Mouse (Mus musculus) liver, embryonic 12.5 days (tissue): Measurements from ENCODE around the gene Fam53b. TPM values are rescaled to one million over a fixed set of nuclear protein-coding genes. Genes with fewer than 3 reads are reported as not detected.
"Not testable (repeated sequence)": the region's sequence is repeated elsewhere in the genome, so short reads cannot be mapped to it uniquely, and the experiment has no call there.

ENCODE experiments used
- ATAC-seq: fragments of 200-750 bp; cut with Nextera tagmentation; 2 replicates; pipeline ENCODE4 v1.8.0; 2017; ENCODE audit warnings: moderate number of reproducible peaks, mild to moderate bottlenecking, moderate library complexity
- H3K27ac ChIP-seq: fragments of 300-500 bp; sonication (generic); 2 replicates; pipeline ENCODE4 v1.5.1; 2016; ENCODE audit warnings: mild to moderate bottlenecking
- H3K27me3 ChIP-seq: fragments of 300-500 bp; sonication (generic); replicated peaks from 2 replicates; pipeline ENCODE4 v1.6.1; 2016; ENCODE audit warnings: mild to moderate bottlenecking, moderate library complexity
- H3K36me3 ChIP-seq: fragments of 300-500 bp; sonication (generic); 2 replicates; pipeline ENCODE4 v1.6.1; 2016; ENCODE audit warnings: mild to moderate bottlenecking, moderate library complexity
- H3K4me1 ChIP-seq: fragments of 300-500 bp; sonication (generic); 2 replicates; pipeline ENCODE4 v1.6.1; 2016
- H3K4me2 ChIP-seq: fragments of 300-500 bp; sonication (generic); 2 replicates; pipeline ENCODE4 v1.6.1; 2016; ENCODE audit warnings: mild to moderate bottlenecking, moderate library complexity
- H3K4me3 ChIP-seq: fragments of 300-500 bp; sonication (generic); 2 replicates; pipeline ENCODE4 v1.5.1; 2016; ENCODE audit warnings: mild to moderate bottlenecking, moderate library complexity
- H3K9ac ChIP-seq: fragments of 300-500 bp; sonication (generic); 2 replicates; pipeline ENCODE4 v1.6.1; 2016; ENCODE audit warnings: mild to moderate bottlenecking, moderate library complexity
- H3K9me3 ChIP-seq: fragments of 300-500 bp; sonication (generic); replicated peaks from 2 replicates; pipeline ENCODE4 v1.6.1; 2016; ENCODE audit warnings: mild to moderate bottlenecking, moderate library complexity
- whole genome bisulfite sequencing: fragments of 180-500 bp; shearing (Covaris S2); methylation state at CpG from one replicate; pipeline ENCODE4 v1.1.7; 2016; ENCODE audit not compliant: insufficient replicate concordance; 5-methylcytosine and 5-hydroxymethylcytosine counted together
- polyA plus RNA-seq: library from polyadenylated mRNA; unstranded; fragments of >200 nt; fragmentation: Nextera tagmentation; extraction: Ambion mirVana; gene quantifications from 2 replicates; pipeline ENCODE4 v1.2.1, GENCODE M21; 2016

Fam53b gene
- polyA plus RNA-seq, 1 experiment from 2014 or later, result 28.8 TPM

DNA sequence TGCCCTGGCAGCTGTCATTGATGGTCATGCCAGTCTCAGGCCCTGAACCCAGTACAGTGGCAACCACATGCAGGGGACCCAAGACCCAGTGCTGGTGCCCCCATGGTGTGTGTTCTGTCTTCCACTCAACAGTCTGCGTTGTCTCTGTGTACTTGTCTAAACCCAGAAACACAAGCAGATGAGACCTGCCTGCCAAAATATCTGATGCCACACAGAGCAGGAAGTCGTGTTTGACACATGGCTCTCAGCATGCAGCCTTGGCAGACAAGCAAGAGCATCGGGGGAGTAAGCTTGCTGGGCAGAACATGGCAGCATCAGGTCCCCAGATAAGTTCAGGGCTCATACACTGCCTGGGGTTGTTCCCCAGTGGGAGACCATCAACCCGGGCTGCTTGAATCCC is 134.6 kb downstream of the Fam53b start:
- peaks cover 10% of the 10 kb centered on the region for H3K4me1 ChIP-seq
- no peak overlapping the region for H3K4me3 ChIP-seq
- no peak overlapping the region for H3K9ac ChIP-seq
- no peaks in the 10 kb centered on the region for H3K9me3 ChIP-seq
- no peak overlapping the region for H3K27ac ChIP-seq
- no peaks in the 10 kb centered on the region for H3K36me3 ChIP-seq
- 39% methylated on average over 4 of the region's 4 CpGs for WGBS
- H3K27me3 ChIP-seq, result no peaks in the 10 kb centered on the region
- ATAC-seq, result no peak
- no peak overlapping the region for H3K4me2 ChIP-seq

DNA sequence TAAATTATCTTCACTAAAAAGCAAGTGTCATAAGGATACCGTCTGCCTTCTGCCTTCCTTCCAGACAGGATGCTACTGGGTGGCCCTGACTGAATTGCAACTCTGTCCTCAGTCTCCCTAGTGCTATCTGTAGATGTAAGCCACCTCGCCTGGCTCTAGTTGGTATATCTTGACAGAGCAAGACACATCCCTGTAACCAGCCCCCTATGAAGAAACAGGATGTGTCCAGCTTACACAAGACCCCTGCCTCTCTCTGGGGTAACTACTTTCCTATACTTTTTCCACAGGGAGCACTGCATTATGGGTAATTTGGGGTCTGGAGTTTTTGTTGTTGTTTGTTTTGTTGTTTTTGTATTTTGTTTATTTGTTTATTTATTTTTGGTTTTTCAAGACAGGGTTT is 137.8 kb downstream of the Fam53b start:
- WGBS, result 53% methylated on average over 2 of the region's 2 CpGs
- no peak for ATAC-seq
- H3K9me3 ChIP-seq, result no peaks in the 10 kb centered on the region

DNA sequence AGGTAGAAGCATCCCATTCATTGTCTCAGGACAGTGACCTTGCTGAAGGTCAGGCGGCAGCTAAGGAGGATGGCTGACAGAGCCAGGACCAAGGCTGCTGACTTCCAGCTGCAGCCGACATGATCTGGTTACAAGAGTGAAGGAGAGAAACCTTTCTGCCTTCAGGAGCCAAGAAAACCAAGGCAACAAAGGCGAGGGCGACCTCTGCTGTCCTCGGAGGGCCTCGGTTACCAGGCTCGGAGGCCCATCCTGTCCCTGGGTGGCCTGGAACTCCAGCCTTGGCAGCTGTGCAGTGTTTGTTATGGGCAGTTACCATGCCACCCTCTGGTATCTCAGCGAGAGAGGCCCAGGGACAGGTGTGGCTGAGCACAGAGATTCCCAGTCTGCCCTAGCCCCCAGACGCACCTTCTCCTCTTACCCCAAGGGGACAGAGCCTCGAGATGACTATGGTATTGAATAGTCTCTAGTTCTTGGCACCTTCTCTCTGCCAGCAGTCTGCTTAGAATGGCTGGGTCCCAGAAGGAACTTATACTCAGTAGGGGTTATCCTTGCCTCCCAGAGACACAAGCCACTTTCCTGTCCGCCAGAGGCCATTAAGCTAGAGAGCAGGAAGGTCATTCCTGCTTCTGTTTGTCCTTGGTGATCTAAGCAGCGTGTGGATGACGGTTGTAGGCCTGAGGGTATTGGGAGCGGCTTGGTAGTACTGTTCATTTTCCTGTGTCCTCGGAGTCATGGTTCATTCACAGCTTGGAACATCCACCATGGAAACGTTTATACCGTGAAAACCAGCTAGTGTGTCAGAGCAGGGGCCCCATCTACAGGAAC is 139.5 kb downstream of the Fam53b start:
- WGBS, result 64% methylated on average over 17 of the region's 17 CpGs
- no peaks in the 10 kb centered on the region for H3K36me3 ChIP-seq
- peaks cover 2% of the 10 kb centered on the region; the same call in 1 of the 2 replicates for H3K4me1 ChIP-seq
- no peak for ATAC-seq
- H3K4me2 ChIP-seq, result no peak overlapping the region
- H3K27me3 ChIP-seq, result no peaks in the 10 kb centered on the region
- H3K9me3 ChIP-seq, result no peaks in the 10 kb centered on the region
- no peak overlapping the region for H3K4me3 ChIP-seq
- H3K9ac ChIP-seq, result no peak overlapping the region
- no peak overlapping the region for H3K27ac ChIP-seq

More for the DNA sequence above, 137.8 kb downstream of the Fam53b start:
- H3K27ac ChIP-seq, result no peak overlapping the region
- no peaks in the 10 kb centered on the region for H3K36me3 ChIP-seq
- peaks cover 10% of the 10 kb centered on the region for H3K4me1 ChIP-seq
- H3K9ac ChIP-seq, result no peak overlapping the region
- no peak overlapping the region for H3K4me2 ChIP-seq
- H3K4me3 ChIP-seq, result no peak overlapping the region
- H3K27me3 ChIP-seq, result no peaks in the 10 kb centered on the region

DNA sequence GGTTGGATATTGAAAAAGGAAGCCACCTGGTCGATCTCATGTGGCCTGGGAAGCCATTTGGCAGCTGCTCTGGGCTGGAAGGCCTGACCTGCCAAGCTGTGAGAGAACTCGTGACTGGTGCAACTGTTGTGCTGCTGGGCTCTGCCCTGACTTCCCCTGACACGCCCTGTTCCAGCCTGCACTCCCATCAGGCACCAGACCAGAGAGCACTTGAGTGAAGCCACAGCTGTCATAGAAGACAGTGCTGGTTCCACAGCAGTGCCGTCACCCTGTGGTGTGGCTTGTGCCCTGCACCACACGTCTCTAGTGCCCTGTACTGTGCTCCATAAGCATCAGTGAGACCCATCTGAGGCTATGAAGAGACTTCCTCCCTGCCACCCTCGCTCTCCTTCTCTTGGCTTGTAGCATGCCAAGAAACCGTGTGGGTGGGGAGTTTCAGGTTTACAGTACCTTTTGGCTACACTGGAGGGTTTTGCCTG is 141.2 kb downstream of the Fam53b start:
- Histone ChIP-seq H3K27me3 (no peaks in the 10 kb centered on the region), H3K36me3 (no peaks in the 10 kb centered on the region), H3K9ac (no peak overlapping the region), H3K27ac (no peak overlapping the region), H3K9me3 (no peaks in the 10 kb centered on the region), H3K4me1 (no peaks in the 10 kb centered on the region), H3K4me3 (no peak overlapping the region), H3K4me2 (no peak overlapping the region)
- ATAC-seq, result no peak
- WGBS, result 43% methylated on average over 7 of the region's 7 CpGs

DNA sequence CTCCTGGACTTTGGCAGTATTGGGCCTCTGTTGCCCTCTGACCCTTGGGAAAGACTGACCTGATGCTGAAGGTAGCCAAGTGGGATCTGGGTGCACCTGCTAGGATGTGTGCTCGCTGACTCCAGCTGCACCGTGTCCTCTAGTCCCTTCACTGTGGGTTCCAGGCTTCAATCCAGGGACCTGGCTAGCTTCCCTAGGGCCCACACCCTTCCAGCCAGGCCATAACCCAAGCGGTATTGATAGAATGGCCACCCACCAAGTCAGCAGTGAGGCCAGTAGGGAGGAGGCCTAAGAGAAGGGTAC is 142.9 kb downstream of the Fam53b start:
- Histone ChIP-seq H3K27ac (no peak overlapping the region), H3K27me3 (no peaks in the 10 kb centered on the region), H3K9ac (no peak overlapping the region), H3K9me3 (no peaks in the 10 kb centered on the region), H3K4me1 (no peaks in the 10 kb centered on the region), H3K36me3 (no peaks in the 10 kb centered on the region), H3K4me3 (no peak overlapping the region), H3K4me2 (no peak overlapping the region)
- 77% methylated on average over 3 of the region's 3 CpGs for WGBS
- no peak for ATAC-seq

DNA sequence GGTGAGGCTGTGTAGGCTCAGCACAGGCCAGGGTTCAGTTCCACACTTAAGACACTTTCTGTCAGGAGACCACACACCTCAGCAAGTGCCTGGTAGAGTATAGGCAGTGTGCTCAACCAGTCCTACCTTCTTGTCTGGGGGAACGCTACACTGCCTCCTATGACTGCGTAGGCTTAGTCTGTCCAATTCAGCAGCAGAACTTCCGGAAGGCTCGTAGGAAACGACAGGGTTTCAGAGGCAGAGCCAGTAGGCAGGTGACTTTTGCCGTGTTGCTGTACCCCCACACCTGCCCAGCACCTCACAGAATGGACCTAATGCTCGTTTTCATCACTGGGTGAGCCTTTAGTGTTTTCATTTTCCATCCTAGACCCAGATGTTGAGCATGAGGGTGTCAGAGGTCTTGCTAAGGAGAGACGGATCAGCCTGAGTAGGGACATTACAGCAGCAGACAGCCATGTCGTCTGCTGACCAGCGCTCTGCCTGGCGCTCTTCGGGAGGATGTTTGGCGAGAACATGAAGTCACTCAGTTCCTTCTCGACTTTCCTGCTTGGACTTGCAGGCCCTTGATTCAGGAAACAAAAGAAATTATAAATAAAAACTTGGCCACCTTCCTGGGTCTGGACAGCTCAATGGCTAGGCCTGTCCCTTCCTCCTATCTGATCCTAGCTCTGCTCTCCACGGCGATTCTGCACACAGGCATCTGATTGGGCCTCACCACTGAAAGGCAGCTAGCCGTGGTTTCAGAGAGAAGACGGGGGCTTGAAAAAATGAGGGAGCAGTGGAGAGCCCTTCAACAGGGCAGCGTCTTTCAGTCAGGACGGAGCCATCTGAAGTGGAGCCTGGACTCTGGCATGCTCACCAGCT is 143.5 kb downstream of the Fam53b start:
- Histone ChIP-seq H3K4me2 (no peak overlapping the region), H3K27ac (no peak overlapping the region), H3K9me3 (no peaks in the 10 kb centered on the region), H3K27me3 (no peaks in the 10 kb centered on the region), H3K4me1 (no peaks in the 10 kb centered on the region), H3K9ac (no peak overlapping the region), H3K36me3 (no peaks in the 10 kb centered on the region), H3K4me3 (no peak overlapping the region)
- no peak for ATAC-seq
- WGBS, result 75% methylated on average over 20 of the region's 20 CpGs

DNA sequence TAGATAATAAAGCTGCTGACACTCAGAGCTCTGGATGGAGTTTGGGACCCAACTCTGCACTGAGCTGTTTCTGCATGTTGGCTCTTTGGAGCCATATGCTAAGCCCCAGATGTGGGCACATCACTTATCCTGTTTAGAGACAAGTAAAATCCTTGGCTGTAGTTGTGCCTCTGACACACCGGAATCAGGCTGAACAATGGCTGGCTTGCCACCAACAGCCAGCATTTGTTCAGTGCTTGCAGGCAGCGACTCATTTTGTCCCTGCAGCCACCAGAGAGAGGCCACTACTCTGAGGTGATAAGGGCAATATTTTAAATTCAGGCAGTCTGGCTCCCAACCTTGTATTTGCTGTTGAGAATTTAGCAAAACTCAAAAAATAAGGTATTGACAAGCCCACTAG is 145.1 kb downstream of the Fam53b start:
- H3K4me3 ChIP-seq, result no peak overlapping the region
- ATAC-seq, result no peak
- H3K4me2 ChIP-seq, result no peak overlapping the region
- H3K36me3 ChIP-seq, result no peaks in the 10 kb centered on the region
- no peak overlapping the region for H3K9ac ChIP-seq
- H3K27me3 ChIP-seq, result no peaks in the 10 kb centered on the region
- H3K9me3 ChIP-seq, result no peaks in the 10 kb centered on the region
- 60% methylated on average over 2 of the region's 2 CpGs for WGBS
- H3K4me1 ChIP-seq, result peaks cover 7% of the 10 kb centered on the region
- H3K27ac ChIP-seq, result no peak overlapping the region

DNA sequence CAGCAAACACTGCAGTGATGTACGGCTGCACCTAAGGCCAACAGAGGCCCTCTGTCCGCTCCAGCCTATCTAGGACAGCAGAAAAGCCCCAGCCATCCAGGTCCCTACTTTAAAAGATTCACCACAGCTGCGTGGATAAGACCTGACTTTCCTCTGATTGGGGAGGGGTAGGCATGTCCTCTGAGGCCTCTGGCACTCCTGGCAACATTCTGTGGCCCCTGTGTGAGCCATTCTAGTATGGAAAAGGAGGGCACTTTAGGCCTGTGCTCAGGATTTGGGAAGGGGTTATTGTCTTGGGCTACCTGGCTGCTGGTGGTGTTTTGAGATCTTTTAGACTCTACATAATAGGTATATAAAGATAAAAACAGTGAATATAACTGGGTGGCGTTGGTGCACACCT is 147.2 kb downstream of the Fam53b start:
- H3K9me3 ChIP-seq, result no peaks in the 10 kb centered on the region
- H3K9ac ChIP-seq, result no peak overlapping the region
- H3K4me3 ChIP-seq, result no peak overlapping the region
- no peak overlapping the region for H3K4me2 ChIP-seq
- no peak overlapping the region for H3K27ac ChIP-seq
- 0 out of 2 replicates have a peak, but pooled peaks cover 2% of the 10 kb centered on the region for H3K27me3 ChIP-seq
- H3K36me3 ChIP-seq, result no peaks in the 10 kb centered on the region
- ATAC-seq, result no peak
- H3K4me1 ChIP-seq, result peaks cover 7% of the 10 kb centered on the region
- 65% methylated on average over 4 of the region's 4 CpGs for WGBS

DNA sequence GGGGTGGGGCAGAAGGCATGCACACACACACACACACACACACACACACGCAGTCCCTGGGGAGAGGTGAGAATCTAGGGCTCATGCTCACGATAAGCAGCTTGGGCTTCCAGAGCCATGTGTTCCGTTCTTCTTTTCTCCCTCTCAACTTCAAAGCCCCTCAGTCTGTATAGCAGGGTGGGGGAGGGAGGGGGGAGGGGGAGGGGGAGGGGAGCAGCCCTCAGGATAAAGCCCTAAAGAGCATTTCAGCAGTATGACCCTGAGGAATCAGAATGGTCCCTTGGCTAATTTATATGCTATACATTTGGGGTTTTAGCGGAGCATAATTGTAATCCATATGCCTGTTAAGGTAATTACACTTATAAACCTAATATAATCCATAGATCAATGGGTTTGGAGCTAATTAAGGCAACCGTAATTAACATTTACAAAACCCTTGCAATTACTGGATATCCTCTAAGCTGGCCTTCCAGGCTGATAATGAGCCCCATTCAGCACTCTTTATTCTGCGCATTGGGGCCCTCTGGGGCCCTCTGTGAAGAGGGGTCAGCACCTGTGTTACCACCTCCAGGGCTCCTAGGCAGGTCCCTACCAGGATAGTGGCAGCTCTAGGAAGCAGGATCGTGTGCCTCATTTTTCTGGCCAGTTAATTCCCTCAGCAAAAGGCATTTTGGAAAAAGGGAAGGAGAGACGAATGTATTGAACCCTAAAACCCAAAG is 147.9 kb downstream of the Fam53b start:
- Histone ChIP-seq H3K9ac (no peak overlapping the region), H3K9me3 (no peaks in the 10 kb centered on the region), H3K27ac (no peak overlapping the region), H3K27me3 (0 out of 2 replicates have a peak, but pooled peaks cover 8% of the 10 kb centered on the region), H3K36me3 (no peaks in the 10 kb centered on the region), H3K4me3 (no peak overlapping the region), H3K4me1 (peaks cover 7% of the 10 kb centered on the region), H3K4me2 (no peak overlapping the region)
- ATAC-seq, result no peak
- 51% methylated on average over 8 of the region's 8 CpGs for WGBS

DNA sequence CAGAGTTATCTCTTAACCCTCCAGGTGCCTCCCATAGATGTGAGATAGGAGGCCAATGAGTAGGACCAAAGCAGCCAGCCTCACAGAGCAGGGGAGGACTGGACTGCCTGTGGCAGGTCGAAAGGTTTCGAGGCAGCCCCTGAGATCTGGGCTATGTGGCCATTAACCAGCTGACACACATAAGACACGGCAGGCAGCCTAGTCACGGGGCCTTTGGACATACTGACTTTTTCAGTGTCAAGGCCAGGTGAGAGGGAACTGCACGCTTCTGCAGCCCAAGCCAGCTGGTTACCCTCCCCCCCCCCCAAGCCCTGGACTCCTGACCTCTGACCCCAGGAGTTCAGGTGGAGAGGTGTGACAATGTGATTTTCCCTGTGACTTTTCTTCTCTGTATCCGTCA is 148.9 kb downstream of the Fam53b start:
- ATAC-seq, result peak; percentile 19; the same call in 1 of the 2 replicates
- H3K36me3 ChIP-seq, result no peaks in the 10 kb centered on the region
- no peak overlapping the region for H3K4me2 ChIP-seq
- 0 out of 2 replicates have a peak, but pooled peaks cover 8% of the 10 kb centered on the region for H3K27me3 ChIP-seq
- no peaks in the 10 kb centered on the region for H3K9me3 ChIP-seq
- H3K4me3 ChIP-seq, result no peak overlapping the region
- no peak overlapping the region for H3K27ac ChIP-seq
- 57% methylated on average over 6 of the region's 6 CpGs for WGBS
- peaks cover 15% of the 10 kb centered on the region for H3K4me1 ChIP-seq
- H3K9ac ChIP-seq, result no peak overlapping the region

DNA sequence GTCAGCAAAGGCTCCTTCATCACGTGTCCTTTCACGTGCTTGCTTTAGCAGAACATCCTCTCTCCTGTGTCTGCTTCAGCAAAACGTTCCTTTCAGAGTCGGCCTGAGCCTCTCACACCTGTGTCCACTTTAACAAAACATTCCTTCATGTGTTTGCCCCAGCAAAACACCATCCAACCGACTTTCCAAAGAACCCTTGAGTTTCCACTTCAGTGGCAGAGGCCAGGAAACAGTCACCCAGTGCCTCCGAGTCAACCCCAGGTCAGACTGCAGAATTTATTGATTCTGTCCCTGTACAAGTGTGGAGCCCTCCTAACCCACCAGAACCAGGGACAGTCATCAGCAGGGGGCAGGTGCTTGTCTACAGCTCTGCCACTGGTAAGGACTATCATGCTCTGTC is 150.9 kb downstream of the Fam53b start:
- not testable (repeated sequence) for H3K27me3 ChIP-seq, H3K4me3 ChIP-seq, H3K9ac ChIP-seq, H3K4me2 ChIP-seq, H3K9me3 ChIP-seq, ATAC-seq, H3K36me3 ChIP-seq, H3K27ac ChIP-seq
- WGBS, result 70% methylated on average over 6 of the region's 6 CpGs
- H3K4me1 ChIP-seq, result peaks cover 22% of the 10 kb centered on the region
